Mouse (Mus musculus) C2C12 (cell line): ENCODE data around the gene Cpt2.

Experiments
- CTCF ChIP-seq: IDR thresholded peaks from one replicate; pipeline ENCODE4 v1.5.1; 2011; ENCODE audit not compliant: control insufficient read depth, insufficient read depth, insufficient read length
- MYOD1 ChIP-seq: IDR thresholded peaks from one replicate; pipeline ENCODE4 v1.6.1; 2011; ENCODE audit warnings: low read depth; ENCODE audit not compliant: control insufficient read depth, insufficient read length
- MYOG ChIP-seq: IDR thresholded peaks from one replicate; pipeline ENCODE4 v1.6.1; 2011; ENCODE audit not compliant: control insufficient read depth, insufficient read length; ENCODE audit errors: extremely low read depth
- USF1 ChIP-seq: IDR thresholded peaks from one replicate; pipeline ENCODE4 v1.6.1; 2011; ENCODE audit warnings: low read depth, mild to moderate bottlenecking, control low read depth, moderate library complexity

DNA sequence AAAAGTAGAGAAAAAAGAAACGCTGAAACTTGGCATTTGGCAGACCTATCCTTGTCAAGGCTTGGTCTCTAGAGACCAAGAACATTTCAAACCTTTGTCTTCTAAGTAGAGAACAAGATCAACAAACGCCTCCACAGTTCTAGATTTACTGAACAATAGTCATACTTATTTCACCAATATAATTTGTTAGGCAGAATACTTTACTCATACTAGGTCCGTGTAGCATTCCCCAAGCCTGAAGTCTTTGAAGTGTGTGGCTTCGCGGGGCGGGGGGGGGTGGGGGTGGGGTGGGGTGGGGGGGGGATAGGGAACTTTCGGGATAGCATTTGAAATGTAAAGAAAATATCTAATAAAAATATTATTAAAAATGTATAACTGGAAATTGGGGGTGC lies 389 bp upstream of the Cpt2 start:
- TF ChIP-seq CTCF, result no peak
- no peak for TF ChIP-seq USF1
- no peak for TF ChIP-seq MYOG
- no peak for TF ChIP-seq MYOD1
